Mouse (Mus musculus) cerebellum, adult 18-20 months (tissue): ENCODE measurements around the gene Sympk.

Source experiments
- DNase-seq, 2 experiments: peaks; one replicate each; pipeline ENCODE4 v3.0.0; 2021

Gene Sympk

DNA sequence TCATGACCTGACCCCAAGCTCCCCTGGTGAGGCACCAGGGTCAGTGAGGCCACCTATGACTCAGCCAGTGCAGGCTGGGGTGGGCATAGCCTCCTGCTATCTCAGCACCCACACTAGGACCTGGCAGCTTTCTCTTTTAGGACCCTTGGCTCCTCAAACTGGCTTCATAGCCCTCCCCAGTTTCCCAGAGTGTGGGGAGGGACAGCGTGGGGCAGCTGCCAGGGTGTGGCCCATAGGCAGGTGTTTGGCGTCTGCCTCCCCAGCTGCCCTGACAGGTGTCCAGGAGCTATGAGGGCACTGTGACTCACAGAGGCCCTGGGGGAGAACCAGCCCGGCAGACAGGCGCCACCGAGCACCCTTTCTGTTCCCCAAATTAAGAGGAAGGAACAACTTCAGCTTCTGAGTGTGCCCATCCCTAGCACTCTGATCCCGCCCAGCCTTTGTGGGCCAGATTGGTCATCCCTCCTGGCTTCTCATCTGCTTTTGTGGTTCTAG is 60.1 kb downstream of the Sympk start:
- no peak for DNase-seq

- no peak for DNase-seq
Observed at GRCm38 (mm10) chr7:19084921-19085473, 60.8 kb downstream of the Sympk start.

DNA sequence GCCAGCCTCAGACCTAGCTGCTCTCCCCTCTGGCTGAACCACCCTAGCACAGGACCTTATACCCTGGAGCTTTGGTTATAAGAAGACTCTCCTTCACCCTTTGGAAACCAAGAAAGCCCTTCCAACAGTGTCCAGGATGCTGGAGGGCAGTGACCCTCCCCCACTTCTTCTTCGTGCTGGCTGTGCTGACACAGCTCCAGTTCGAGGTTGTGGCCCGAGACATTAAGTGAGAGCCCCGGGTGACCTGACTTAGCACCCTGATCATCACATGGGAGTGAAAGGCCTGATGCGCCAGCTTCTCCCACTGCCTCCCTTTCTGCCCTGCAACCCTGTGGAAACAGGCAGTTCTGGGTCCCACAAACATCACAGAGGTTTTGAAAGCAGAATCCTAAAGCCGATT is 61.3 kb downstream of the Sympk start:
- no peak for DNase-seq

GRCm38 (mm10) chr7:19086042-19086441 is 61.9 kb downstream of the Sympk start:
- DNase-seq, result no peak

DNA sequence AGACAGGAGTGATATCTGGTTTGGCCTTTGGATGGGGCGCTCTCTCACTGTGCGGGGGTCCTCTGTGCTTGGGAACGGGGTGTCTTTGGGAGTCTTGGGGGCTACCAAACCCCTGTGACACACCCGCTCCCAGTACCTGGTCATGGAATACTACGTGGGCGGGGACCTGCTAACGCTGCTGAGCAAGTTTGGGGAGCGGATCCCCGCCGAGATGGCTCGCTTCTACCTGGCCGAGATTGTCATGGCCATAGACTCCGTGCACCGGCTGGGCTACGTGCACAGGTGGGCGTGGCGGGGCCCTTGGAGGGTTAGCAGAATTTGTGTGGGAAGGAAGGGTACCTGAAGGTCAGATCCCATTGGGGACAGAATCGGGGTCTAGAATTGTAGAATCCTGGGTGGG is 62.6 kb downstream of the Sympk start:
- DNase-seq, result no peak

DNA sequence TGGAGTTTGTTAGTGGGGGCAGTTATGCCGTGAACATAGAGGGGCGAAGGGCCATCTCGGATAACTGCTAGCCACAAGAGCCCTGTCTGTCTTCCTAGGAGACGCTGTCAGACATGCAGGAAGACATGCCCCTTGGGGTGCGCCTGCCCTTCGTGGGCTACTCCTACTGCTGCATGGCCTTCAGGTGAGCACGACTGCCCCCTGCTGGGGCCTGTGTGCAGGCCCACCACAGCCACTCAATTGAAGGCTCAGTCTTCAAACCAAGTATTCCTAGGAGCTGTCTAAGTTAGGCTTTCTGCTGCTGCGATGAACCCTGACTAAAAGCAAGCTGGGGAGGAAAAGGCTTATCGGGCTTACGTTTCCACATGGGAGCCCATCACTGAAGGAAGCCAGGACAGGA is 64.6 kb downstream of the Sympk start:
- DNase-seq, result peak; percentile 42 to 68

DNA sequence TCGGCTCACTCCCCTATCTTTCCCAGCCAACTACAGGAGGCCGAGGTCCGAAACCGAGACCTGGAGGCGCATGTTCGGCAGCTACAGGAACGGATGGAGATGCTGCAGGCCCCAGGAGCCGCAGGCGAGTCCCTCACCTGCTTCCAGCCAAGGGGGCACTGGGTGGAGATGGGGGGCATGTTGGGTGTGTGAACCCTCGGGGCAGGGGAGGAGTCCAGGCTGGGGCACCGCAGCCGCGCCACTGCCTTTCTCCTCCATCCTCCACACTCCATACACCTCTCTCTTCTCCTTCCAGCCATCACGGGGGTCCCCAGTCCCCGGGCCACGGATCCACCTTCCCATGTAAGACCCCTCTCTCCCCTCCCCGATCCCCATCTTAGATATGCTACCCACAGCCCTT is 67.7 kb downstream of the Sympk start:
- DNase-seq, result no peak

GRCm38 (mm10) chr7:19092381-19093173 is 68.4 kb downstream of the Sympk start:
- DNase-seq, result no peak

GRCm38 (mm10) chr7:19093174-19093521 is 69.0 kb downstream of the Sympk start:
- DNase-seq, result peak; percentile 50 to 64

DNA sequence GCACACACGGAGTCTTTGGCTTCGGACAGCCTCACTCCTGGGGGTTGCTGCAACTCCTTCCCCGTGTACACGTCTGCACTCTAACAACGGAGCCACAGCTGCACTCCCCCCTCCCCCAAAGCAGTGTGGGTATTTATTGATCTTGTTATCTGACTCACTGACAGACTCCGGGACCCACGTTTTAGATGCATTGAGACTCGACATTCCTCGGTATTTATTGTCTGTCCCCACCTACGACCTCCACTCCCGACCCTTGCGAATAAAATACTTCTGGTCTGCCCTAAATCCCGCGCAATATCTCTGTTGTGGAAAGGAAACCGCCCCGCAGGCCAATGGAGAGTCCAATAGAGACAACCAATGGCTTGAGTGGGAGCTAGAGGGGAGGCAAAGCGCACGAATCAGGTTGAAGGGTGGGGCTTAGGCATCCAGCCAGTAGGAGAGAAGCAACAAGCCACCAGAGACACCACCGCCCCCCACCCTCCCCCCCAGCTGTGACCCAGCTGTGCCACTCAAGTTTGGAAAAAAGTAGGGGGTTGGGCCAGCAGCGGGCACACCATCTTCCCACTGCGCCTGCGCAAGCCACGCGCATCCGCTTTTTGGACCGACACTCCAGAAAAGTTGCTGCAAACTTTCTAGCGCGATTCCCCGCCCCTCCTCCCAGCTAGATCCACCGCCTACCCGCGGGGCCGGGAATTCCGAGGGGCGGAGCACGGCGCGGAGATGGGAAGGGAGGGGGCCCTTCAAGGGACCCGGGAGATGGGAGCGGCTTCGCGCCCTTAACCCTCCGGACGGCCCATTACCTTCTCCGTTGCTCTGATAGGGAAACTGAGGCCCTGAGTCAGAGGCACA is 69.6 kb downstream of the Sympk start:
- peak; percentile 32 to 45 for DNase-seq

DNA sequence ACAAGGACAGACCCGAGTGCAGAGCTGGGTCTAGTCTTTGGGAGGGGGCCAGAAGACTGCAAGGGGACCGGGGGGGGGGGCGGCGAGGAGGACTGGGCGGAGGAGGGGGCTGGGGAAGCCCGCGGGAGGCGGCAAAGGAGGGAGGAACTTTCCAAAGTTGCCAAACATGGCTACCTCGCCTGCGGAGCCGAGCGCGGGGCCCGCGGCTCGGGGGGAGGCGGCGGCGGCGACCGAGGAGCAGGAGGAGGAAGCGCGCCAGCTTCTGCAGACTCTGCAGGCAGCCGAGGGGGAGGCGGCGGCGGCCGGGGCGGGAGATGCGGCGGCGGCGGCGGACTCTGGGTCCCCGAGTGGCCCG is 70.3 kb downstream of the Sympk start, which contains the start of gene Six5:
TSS of gene Six5 (plus strand) at position 124 of the 355 bp plus-strand sequence.
- DNase-seq, result no peak

DNA sequence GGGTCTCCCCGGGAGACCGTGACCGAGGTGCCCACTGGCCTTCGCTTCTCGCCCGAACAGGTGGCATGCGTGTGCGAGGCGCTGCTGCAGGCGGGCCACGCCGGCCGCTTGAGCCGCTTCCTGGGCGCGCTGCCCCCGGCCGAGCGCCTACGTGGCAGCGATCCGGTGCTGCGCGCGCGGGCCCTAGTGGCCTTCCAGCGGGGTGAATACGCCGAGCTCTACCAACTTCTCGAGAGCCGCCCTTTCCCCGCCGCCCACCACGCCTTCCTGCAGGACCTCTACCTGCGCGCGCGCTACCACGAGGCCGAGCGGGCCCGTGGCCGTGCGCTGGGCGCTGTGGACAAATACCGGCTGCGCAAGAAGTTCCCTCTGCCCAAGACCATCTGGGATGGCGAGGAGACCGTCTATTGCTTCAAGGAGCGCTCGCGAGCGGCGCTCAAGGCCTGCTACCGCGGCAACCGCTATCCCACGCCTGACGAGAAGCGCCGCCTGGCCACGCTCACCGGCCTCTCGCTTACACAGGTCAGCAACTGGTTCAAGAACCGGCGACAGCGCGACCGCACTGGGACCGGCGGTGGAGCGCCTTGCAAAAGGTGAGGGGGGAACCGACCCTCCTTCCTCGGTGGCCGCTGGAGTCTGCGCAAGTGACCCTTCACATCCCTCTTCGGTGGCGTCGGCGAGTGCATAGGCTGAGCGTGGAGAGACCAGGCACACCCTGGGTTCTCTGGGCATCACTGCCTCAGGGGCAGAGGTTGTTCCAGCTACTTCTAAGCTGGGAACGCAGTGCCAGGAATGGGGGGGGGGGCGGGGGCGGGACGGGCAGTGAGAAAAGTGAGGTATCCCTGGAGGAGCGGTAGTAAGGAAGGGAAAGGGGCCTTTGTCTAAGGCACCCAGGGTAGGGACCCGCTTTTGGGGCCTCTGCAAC is 70.9 kb downstream of the Sympk start:
- no peak for DNase-seq

GRCm38 (mm10) chr7:19095751-19096110 is 71.6 kb downstream of the Sympk start:
- DNase-seq, result no peak

DNA sequence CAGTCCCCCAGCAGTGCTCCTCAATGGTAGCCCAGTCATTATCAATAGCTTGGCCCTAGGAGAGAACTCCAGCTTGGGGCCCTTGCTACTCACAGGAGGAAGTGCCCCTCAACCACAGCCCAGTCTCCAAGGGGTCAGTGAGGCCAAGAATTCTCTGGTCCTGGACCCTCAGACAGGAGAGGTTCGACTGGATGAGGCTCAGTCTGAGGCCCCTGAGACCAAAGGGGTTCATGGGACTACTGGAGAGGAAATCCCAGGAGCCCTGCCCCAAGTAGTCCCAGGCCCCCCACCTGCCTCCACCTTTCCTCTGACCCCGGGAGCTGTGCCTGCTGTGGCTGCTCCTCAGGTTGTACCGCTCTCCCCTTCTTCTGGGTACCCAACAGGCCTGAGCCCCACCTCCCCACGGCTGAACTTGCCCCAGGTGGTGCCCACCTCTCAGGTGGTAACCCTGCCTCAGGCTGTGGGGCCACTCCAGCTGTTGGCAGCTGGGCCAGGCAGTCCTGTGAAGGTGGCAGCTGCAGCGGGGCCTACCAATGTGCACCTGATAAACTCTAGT is 72.3 kb downstream of the Sympk start:
- no peak for DNase-seq

- no peak for DNase-seq
Observed at GRCm38 (mm10) chr7:19097217-19097616, 73.0 kb downstream of the Sympk start.

DNA sequence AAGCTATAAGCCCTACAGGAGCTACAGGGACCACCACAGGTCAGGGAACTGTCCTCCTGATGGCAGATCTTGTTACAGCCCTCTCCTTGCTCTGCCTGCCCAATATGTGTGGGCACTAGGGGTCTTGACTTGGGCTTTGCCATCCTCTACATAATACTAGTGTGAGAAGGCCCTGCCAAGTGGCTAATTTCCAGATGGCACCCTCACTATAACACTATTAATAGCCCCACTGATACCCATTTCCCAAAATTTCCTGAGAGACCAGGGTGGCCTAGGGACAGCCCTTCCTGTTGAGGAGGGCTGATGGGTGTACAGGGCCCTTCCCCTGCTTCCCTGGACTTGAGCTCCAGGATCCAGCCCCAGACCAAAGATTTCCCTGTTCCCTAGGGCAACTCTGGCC is 73.7 kb downstream of the Sympk start:
- DNase-seq, result no peak

DNA sequence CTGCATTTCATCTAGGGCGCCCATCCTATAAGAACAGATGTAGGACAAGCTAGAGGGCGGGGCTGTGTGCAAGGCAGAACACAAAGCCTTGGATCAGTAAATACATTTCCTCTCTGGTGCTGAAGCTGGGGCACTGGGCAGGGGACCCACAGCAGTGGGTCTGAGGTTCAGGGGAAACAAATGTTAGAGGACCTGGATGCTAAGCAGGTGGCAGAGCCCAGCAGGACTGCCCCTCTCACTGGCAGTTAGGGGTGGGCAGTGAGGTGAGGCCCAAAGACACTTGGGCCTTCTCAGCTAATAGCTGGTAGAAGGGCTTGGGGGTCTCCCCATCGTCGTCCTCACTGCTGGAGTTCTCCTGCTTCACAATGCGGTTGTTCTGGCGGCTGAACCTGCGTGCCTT is 74.6 kb downstream of the Sympk start:
- DNase-seq, result no peak

- DNase-seq, result no peak
Observed at GRCm38 (mm10) chr7:19100290-19100689, 76.1 kb downstream of the Sympk start.

- no peak for DNase-seq
Observed at GRCm38 (mm10) chr7:19103741-19104140, 79.6 kb downstream of the Sympk start.
